Mouse (Mus musculus) layer of hippocampus, adult 11-12 months (tissue): ENCODE data around the gene Aldh8a1.
"Not testable (repeated sequence)": the region's sequence is repeated elsewhere in the genome, so short reads cannot be mapped to it uniquely, and the experiment has no call there.

Source experiments
- DNase-seq: peaks from one replicate; pipeline ENCODE4 v3.0.0; 2022; ENCODE audit warnings: low spot score

Aldh8a1 gene

GRCm38 (mm10) chr10:21369586-21369985, 7.5 kb upstream of the Aldh8a1 start:
- no peak for DNase-seq

GRCm38 (mm10) chr10:21372271-21372670, 4.8 kb upstream of the Aldh8a1 start:
- no peak for DNase-seq

DNA sequence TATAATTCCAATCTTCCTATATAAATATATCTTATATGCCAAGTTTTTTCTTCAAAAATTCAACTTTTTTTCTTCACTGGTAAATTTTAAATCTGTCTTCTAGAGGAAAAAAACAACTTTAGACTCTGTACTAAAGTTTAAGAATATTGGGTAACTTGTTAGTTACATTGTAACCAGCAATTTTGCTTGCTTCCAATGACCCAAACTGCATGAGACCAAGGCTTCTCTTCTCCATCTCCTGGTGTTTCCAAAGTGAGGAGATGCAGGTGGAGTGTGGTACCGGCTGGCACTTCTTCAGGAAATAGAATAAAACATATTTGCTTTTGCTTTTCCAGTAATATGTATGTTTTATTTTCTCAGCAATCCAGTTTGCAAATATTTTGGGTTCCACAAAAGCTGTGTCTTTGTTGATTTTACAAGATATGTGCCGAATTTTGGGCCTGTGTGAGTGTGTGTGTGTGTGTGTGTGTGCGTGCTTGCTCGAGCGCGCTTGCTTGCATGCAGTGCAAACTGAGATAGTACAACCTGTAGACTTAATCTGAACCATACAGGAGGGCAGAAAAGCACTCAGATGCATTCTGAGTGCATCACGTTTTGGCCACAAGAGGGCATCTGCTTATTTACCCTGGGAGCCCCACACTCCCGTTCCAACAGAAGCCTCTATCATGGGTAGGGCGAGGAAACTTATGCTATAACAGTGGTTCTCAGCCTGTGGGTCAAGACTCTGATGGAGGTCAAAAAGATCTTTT, 1.3 kb downstream of the Aldh8a1 start:
- DNase-seq, result peak; percentile 25

DNA sequence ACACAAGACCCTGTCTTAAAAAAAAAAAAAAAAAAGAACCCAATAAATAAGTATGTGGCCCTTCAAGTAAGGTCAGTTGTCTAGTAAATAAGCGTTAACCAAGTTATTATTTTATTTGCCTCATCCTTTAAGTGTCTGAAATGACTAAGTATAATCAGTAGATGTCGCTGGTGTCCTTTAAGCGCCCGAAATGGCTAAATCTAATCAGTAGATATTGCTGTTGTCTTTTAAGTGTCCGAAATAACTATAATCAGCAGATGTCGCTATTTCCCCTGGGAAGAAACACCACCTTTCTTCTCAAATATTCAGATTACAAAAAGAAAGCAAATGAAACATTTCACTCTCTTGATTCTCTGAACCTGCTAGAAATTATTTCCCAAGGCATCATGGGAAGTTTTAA, 5.8 kb downstream of the Aldh8a1 start:
- peak; percentile 67 for DNase-seq

GRCm38 (mm10) chr10:21385111-21385663, 8.1 kb downstream of the Aldh8a1 start:
- DNase-seq, result no peak

- DNase-seq, result no peak
Measured at GRCm38 (mm10) chr10:21389075-21389474, 12.0 kb downstream of the Aldh8a1 start.

- no peak for DNase-seq
Measured at GRCm38 (mm10) chr10:21390440-21390839, 13.3 kb downstream of the Aldh8a1 start.

DNA sequence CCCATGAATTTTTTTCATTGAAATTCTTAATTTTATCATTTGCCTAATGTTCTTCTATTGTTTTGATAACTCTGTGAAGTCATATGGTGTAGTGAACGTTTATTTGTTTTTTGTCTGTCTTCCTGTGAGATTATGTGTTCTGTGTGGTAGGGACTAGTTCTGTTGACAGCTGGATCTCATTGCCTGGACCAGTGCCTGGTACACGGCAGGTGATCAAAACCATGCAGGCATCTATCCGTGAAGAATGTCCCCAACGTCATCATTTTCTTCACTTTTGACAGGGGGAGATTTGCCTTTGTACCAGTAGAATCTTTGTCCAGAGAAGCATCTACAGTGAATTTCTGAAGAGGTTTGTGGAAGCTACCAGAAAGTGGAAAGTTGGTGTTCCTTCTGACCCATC, 14.2 kb downstream of the Aldh8a1 start:
- DNase-seq, result no peak

GRCm38 (mm10) chr10:21393390-21393789, 16.3 kb downstream of the Aldh8a1 start:
- no peak for DNase-seq

- DNase-seq, result no peak
Measured at GRCm38 (mm10) chr10:21395426-21396139, 18.5 kb downstream of the Aldh8a1 start.

GRCm38 (mm10) chr10:21398873-21399425, 21.9 kb downstream of the Aldh8a1 start:
- not testable (repeated sequence) for DNase-seq

DNA sequence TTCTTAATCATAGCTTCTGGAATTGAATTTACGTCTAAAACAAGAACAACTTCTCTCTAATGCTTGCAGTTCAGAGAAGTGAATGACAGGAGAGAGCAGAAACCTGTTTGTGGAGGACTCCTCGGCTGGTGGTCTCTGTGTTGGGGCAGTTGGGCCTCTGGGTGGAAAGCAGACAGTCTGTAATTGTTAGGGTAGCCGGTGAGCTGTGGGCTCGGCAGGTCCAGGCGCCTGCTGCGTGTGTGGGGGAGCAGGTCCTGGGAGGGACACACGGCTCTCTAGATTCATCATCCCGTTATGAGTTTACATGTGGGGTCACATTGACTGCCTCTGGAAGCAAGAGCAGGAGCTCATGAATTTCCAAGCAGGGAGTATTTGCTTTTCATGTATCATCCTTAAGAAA, 22.5 kb downstream of the Aldh8a1 start:
- no peak for DNase-seq

- DNase-seq, result no peak
Measured at GRCm38 (mm10) chr10:21400031-21400430, 22.9 kb downstream of the Aldh8a1 start.

DNA sequence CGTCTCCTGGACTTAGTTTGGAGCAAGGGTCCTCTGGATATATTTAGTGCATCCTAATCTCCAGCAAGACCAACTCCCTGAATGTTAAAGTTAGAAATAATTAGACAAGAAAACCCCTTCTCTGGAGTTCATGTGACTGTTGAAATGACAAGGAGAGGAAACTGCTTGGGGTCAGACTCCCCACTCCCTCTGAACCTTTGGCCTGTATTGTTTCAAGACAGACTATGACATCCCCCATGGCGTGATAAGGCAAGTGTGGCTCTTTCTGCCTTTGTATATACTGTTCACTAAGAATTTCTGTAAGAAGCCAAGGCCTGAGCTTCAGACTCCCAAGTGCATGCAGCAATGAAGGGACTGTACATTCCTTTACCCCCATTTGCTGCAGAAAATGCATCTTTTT, 23.4 kb downstream of the Aldh8a1 start:
- DNase-seq, result no peak

DNA sequence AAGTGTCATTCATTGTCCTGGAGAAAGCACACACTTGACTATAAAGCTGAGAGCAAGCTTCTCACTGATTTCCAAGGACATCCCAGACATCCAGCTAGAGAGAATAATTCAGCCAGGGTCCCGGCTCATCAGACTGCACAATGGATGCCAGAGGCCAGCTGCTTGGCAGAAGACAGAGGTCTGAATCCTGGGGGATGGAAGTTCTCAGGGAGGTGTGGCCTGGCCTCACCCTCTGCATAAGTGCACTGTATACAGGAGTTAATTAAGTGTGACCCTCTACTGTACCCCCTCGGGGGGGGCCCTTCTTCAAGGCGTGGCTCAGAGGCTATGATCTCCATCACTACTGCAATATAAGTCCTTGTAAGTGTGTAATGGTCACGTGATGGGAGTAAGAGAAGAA, 24.2 kb downstream of the Aldh8a1 start:
- DNase-seq, result no peak

GRCm38 (mm10) chr10:21404822-21405221, 27.7 kb downstream of the Aldh8a1 start:
- no peak for DNase-seq

DNA sequence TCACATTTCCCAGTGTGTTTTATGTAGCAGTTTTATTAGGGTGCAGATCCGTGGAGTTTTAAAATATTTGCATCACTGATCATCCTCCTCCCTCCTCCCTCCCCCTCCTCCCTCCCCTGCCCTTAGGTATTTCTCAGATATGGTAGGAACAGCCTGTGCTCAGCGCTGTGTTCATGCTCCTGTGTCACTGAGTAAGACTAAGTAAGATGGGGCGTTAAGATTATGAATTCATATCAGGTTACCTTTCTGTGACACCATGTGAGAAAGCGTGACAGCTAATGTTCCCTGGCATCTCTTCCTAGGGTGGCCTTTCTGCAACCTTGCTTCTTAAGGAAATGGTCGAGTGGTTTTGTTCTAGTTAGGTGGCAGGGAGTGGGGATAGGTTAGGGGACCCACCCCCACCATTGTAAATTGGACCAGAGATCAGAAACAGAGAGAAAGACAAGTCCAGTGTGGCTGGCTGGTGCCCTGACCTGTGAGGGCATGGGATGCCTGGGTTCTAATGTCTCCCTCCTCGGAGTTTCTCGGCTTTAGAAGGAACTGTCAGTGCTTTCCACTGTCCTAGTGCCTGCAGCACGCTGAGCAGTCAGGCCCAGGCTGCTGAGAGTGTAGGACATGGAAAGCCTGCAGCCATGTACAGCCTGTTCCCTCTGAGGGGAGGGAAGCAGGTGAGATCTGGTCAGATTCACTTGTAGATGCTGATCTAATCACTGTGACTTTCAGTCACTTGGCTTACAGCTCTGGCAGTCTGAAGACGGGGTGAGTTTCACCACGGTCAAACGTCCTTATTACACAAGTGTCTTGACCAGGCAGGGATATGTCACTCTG, 28.8 kb downstream of the Aldh8a1 start:
- DNase-seq, result no peak

- no peak for DNase-seq
Measured at GRCm38 (mm10) chr10:21410711-21411110, 33.6 kb downstream of the Aldh8a1 start.

- no peak for DNase-seq
Measured at GRCm38 (mm10) chr10:21411621-21412205, 34.6 kb downstream of the Aldh8a1 start.

DNA sequence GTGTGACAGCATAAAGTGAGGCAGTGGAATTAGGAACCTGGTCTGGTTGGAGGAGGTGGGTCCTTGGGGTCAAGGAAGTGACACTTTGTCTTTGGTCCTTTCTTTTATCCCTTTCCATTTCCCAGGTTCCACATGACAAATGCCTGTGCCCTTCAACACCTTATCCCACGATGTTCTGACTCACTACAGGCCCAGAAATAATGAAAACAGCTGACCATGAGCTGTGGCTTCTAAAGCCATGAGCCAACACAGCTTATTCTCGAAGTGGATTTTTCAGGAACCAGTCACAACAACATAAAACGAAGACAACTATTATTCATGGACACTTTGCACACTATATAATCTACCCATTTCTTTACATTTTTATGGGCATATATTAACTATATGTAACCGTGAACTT, 37.9 kb downstream of the Aldh8a1 start:
- DNase-seq, result no peak

- no peak for DNase-seq
Measured at GRCm38 (mm10) chr10:21416184-21416583, 39.1 kb downstream of the Aldh8a1 start.

GRCm38 (mm10) chr10:21419188-21419587, 42.1 kb downstream of the Aldh8a1 start:
- no peak for DNase-seq
